Mouse (Mus musculus) spleen, postnatal 14 days (tissue): ENCODE measurements around the gene Fam160a1.

Experiments used
- DNase-seq, 2 experiments: peaks; one replicate each; pipeline ENCODE4 v3.0.0; 2021 to 2022; ENCODE audit warnings: low spot score in 2 of 2

Fam160a1 gene

GRCm38 (mm10) chr3:85827283-85827682 lies 10.2 kb upstream of the Fam160a1 start:
- no peak for DNase-seq

- no peak for DNase-seq
Observed at GRCm38 (mm10) chr3:85820839-85821548, 3.9 kb upstream of the Fam160a1 start.

- no peak for DNase-seq
Observed at GRCm38 (mm10) chr3:85819319-85819718, 2.2 kb upstream of the Fam160a1 start.

GRCm38 (mm10) chr3:85814241-85814640 lies 2.9 kb downstream of the Fam160a1 start:
- DNase-seq = no peak

GRCm38 (mm10) chr3:85813101-85814014 lies 3.7 kb downstream of the Fam160a1 start:
- no peak for DNase-seq

GRCm38 (mm10) chr3:85812010-85812409 lies 5.1 kb downstream of the Fam160a1 start:
- DNase-seq = no peak

GRCm38 (mm10) chr3:85793166-85793565 lies 23.9 kb downstream of the Fam160a1 start:
- DNase-seq = no peak

- no peak for DNase-seq
Observed at GRCm38 (mm10) chr3:85789748-85790147, 27.3 kb downstream of the Fam160a1 start.

- DNase-seq = no peak
Observed at GRCm38 (mm10) chr3:85786501-85786900, 30.6 kb downstream of the Fam160a1 start.

- no peak for DNase-seq
Observed at GRCm38 (mm10) chr3:85780906-85781305, 36.2 kb downstream of the Fam160a1 start.

- DNase-seq = no peak
Observed at GRCm38 (mm10) chr3:85780332-85780731, 36.8 kb downstream of the Fam160a1 start.

- no peak for DNase-seq
Observed at GRCm38 (mm10) chr3:85777841-85778240, 39.2 kb downstream of the Fam160a1 start.

- no peak for DNase-seq
Observed at GRCm38 (mm10) chr3:85777356-85777755, 39.7 kb downstream of the Fam160a1 start.

GRCm38 (mm10) chr3:85776707-85777106 lies 40.4 kb downstream of the Fam160a1 start:
- DNase-seq = no peak

GRCm38 (mm10) chr3:85776126-85776525 lies 41.0 kb downstream of the Fam160a1 start:
- DNase-seq = no peak

- no peak for DNase-seq
Observed at GRCm38 (mm10) chr3:85773886-85774285, 43.2 kb downstream of the Fam160a1 start.

- DNase-seq = no peak
Observed at GRCm38 (mm10) chr3:85773425-85773824, 43.7 kb downstream of the Fam160a1 start.

GRCm38 (mm10) chr3:85764937-85765337 lies 52.2 kb downstream of the Fam160a1 start:
- DNase-seq = no peak

GRCm38 (mm10) chr3:85764008-85764834 lies 52.9 kb downstream of the Fam160a1 start:
- no peak for DNase-seq

- no peak for DNase-seq
Observed at GRCm38 (mm10) chr3:85757944-85758343, 59.1 kb downstream of the Fam160a1 start.

GRCm38 (mm10) chr3:85757435-85757834 lies 59.7 kb downstream of the Fam160a1 start:
- no peak for DNase-seq

- DNase-seq = no peak
Observed at GRCm38 (mm10) chr3:85749348-85749747, 67.7 kb downstream of the Fam160a1 start.
